Mouse (Mus musculus) megakaryocyte-erythroid progenitor cell, adult 5 weeks (primary cell): Measurements from ENCODE around the gene Vmn2r20. TPM values are rescaled to one million over a fixed set of nuclear protein-coding genes. Genes with fewer than 3 reads are reported as not detected.

Experiments
- polyA plus RNA-seq: library from polyadenylated mRNA; stranded (reverse); fragments of >175 nt; gene quantifications from 2 replicates; pipeline ENCODE4 v1.2.3, GENCODE M21; 2012

Gene Vmn2r20
- not detected in 2 replicates for polyA plus RNA-seq

DNA sequence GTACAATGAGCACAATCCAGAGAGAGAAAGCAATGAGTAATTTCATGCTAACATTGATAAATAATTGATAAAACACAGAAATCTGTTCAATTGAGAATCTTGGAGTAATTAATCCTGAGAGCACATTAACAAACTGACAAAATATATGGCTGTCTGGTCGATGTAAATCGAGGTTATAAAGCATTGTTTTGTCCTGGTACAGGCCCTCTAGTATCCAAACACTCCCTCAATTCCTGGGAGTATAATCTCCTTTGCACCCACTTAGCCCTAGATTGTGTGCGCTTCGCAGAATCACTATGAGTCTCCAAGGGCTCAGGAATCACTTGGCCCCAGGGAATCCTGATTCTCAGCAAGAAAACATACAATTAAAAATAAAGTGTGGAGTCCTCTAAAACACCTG is at the start of gene Vmn2r20:
Vmn2r20 (minus strand) TSS at position 101 of the 400 bp plus-strand sequence.

Other genes starting within 250 kb of the Vmn2r20 start
- gene Clec4b2, start 245.2 kb downstream of the Vmn2r20 start, polyA plus RNA-seq = 0.16 and 0.21 TPM in 2 replicates
- gene Clec4n, start 188.3 kb downstream of the Vmn2r20 start, polyA plus RNA-seq = 0.09 TPM in 1 of 2 replicates, not detected in the other
- 0.41 and 0.43 TPM in 2 replicates for gene Clec4d, start 156.0 kb downstream of the Vmn2r20 start, polyA plus RNA-seq
- 0.65 and 1.3 TPM in 2 replicates for gene Clec4e, start 128.2 kb downstream of the Vmn2r20 start, polyA plus RNA-seq
- not detected in 2 replicates for gene Vmn2r19, start 109.8 kb downstream of the Vmn2r20 start, polyA plus RNA-seq
- gene Vmn2r21, start 115.3 kb upstream of the Vmn2r20 start, polyA plus RNA-seq = not detected in 2 replicates
- gene Vmn2r22, start 232.6 kb upstream of the Vmn2r20 start, polyA plus RNA-seq = 0.01 TPM in 1 of 2 replicates, not detected in the other